7 mouse cellular contexts compared by ENCODE assay signal in genomic region chr10:127123436-127123805, GRCm38 (mm10). TPM values are rescaled to one million over a fixed set of nuclear protein-coding genes. Genes with fewer than 3 reads are reported as not detected.
A peak's percentile ranks its signal among the peaks of the same experiment; 100 is the strongest.
DNase-seq lines count a peak whose midpoint lies in the region.

No protein-coding gene starts in this region.

- no peaks in the 10 kb centered on the region for H3K9me3 ChIP-seq in megakaryocyte, embryonic 14.5 days

- H3K4me3 ChIP-seq in megakaryocyte, embryonic 14.5 days (replicated peaks) = peak overlapping the region; percentile 85

- H3K27me3 ChIP-seq in megakaryocyte, embryonic 14.5 days (replicated peaks) = no peaks in the 10 kb centered on the region

- peak; percentile 84 for DNase-seq in R1 (ENCODE audit: low read depth, low spot score)
- DNase-seq in cerebellum, adult 18-20 months = peak; percentile 85 to 88
- peak; percentile 67 for DNase-seq in forelimb bud, embryonic 11.5 days (ENCODE audit: low read depth, low spot score)
- peak; percentile 53 for DNase-seq in hindlimb bud, embryonic 11.5 days (ENCODE audit: extremely low spot score, low read depth, low spot score)
- DNase-seq in left cerebral cortex, adult 8-10 months (ENCODE audit: low spot score in 2 of 2) = peak; percentile 60
- DNase-seq in right cerebral cortex, postnatal 14 days = peak; percentile 71

- peaks cover 15% of the 10 kb centered on the region for H3K36me3 ChIP-seq in megakaryocyte, embryonic 14.5 days (replicated peaks; ENCODE audit: low read length)

- peaks cover 86% of the 10 kb centered on the region for H3K4me1 ChIP-seq in megakaryocyte, embryonic 14.5 days

RNA-seq across cellular contexts. Expression of gene Os9, which starts 2.5 kb away (rescaled TPM):
- 100 to 1,000 TPM; 112 to 130 (median 122) TPM for total RNA-seq in left cerebral cortex, adult 8-10 months (2022)
- 140 and 267 TPM in 2 replicates for polyA plus RNA-seq in megakaryocyte, embryonic 14.5 days (2012; ENCODE audit: insufficient read depth, low replicate concordance)

RNA-seq across cellular contexts. Expression of gene B4galnt1, which starts 41.6 kb away (rescaled TPM):
- total RNA-seq in left cerebral cortex, adult 8-10 months (2022) = 100 to 1,000 TPM; 105 to 118 (median 112) TPM
- 71.2 and 76.1 TPM in 2 replicates for polyA plus RNA-seq in megakaryocyte, embryonic 14.5 days (2012; ENCODE audit: insufficient read depth, low replicate concordance)

RNA-seq across cellular contexts. Expression of gene Agap2, which starts 48.3 kb away (rescaled TPM):
- 100 to 1,000 TPM; 595 to 685 (median 631) TPM for total RNA-seq in left cerebral cortex, adult 8-10 months (2022)
- 26.5 and 79.5 TPM in 2 replicates for polyA plus RNA-seq in megakaryocyte, embryonic 14.5 days (2012; ENCODE audit: insufficient read depth, low replicate concordance)

RNA-seq across cellular contexts. Expression of gene Tspan31, which starts 53.4 kb away (rescaled TPM):
- 10 to 100 TPM; 60.9 to 63.2 (median 62.1) TPM for total RNA-seq in left cerebral cortex, adult 8-10 months (2022)
- 4.8 and 51.5 TPM in 2 replicates for polyA plus RNA-seq in megakaryocyte, embryonic 14.5 days (2012; ENCODE audit: insufficient read depth, low replicate concordance)

RNA-seq across cellular contexts. Expression of gene Slc26a10, which starts 57.0 kb away (rescaled TPM):
- total RNA-seq in left cerebral cortex, adult 8-10 months (2022) = 1 to 10 TPM; 5.8 to 7.4 (median 6.9) TPM
- 0.23 and 0.76 TPM in 2 replicates for polyA plus RNA-seq in megakaryocyte, embryonic 14.5 days (2012; ENCODE audit: insufficient read depth, low replicate concordance)

Comparison
In these comparisons a context has a peak if more than half of its experiments do, and no peak if none do; other contexts are left out.
1. Peak in every context shown above with its lines: DNase-seq and H3K4me3 ChIP-seq.